Mouse (Mus musculus) megakaryocyte, embryonic 14.5 days (primary cell): Measurements from ENCODE around the gene Phf21a.
"Not testable (repeated sequence)": the region's sequence is repeated elsewhere in the genome, so short reads cannot be mapped to it uniquely, and the experiment has no call there.

Experiments
- FLI1 ChIP-seq: IDR thresholded peaks from 2 replicates; pipeline ENCODE4 v1.6.1; 2012; ENCODE audit warnings: low read length, inconsistent platforms, mixed read lengths
- GATA1 ChIP-seq: IDR thresholded peaks from 3 replicates; pipeline ENCODE4 v1.6.1; 2012; ENCODE audit warnings: mixed read lengths, low read length, inconsistent platforms, borderline replicate concordance

- not testable (repeated sequence) for TF ChIP-seq GATA1, FLI1
Observed at GRCm38 (mm10) chr2:92147925-92148750, 55.2 kb downstream of the Phf21a start.
